Mouse (Mus musculus) cerebellum, postnatal 4 days (tissue): Measurements from ENCODE around the gene Nrxn1.

Experiments used
- DNase-seq, 2 experiments: peaks; one replicate each; pipeline ENCODE4 v3.0.0; 2022; ENCODE audit warnings: low spot score in 2 of 2, mixed read lengths in 1 of 2

Nrxn1 gene

GRCm38 (mm10) chr17:90088314-90088650 is 1004.6 kb downstream of the Nrxn1 start:
- peak; percentile 73 to 90 for DNase-seq

- DNase-seq: no peak
Observed at GRCm38 (mm10) chr17:90087616-90088313, 1005.1 kb downstream of the Nrxn1 start.

- DNase-seq: peak; percentile 22 to 77
Observed at GRCm38 (mm10) chr17:90086826-90087225, 1006.0 kb downstream of the Nrxn1 start.

- DNase-seq: no peak
Observed at GRCm38 (mm10) chr17:90079003-90079402, 1013.9 kb downstream of the Nrxn1 start.

GRCm38 (mm10) chr17:90078488-90078887 is 1014.4 kb downstream of the Nrxn1 start:
- no peak for DNase-seq

- DNase-seq: no peak
Observed at GRCm38 (mm10) chr17:90062866-90063265, 1030.0 kb downstream of the Nrxn1 start.

GRCm38 (mm10) chr17:90060872-90061271 is 1032.0 kb downstream of the Nrxn1 start:
- peak in 1 of 2 experiments; percentile 45 for DNase-seq

GRCm38 (mm10) chr17:90060168-90060567 is 1032.7 kb downstream of the Nrxn1 start:
- no peak for DNase-seq

GRCm38 (mm10) chr17:90059320-90060111 is 1033.4 kb downstream of the Nrxn1 start:
- DNase-seq: no peak

GRCm38 (mm10) chr17:90054312-90054711 is 1038.6 kb downstream of the Nrxn1 start:
- DNase-seq: peak in 1 of 2 experiments; percentile 61

- no peak for DNase-seq
Observed at GRCm38 (mm10) chr17:90039316-90039715, 1053.6 kb downstream of the Nrxn1 start.

GRCm38 (mm10) chr17:90032416-90032815 is 1060.5 kb downstream of the Nrxn1 start:
- no peak for DNase-seq

- no peak for DNase-seq
Observed at GRCm38 (mm10) chr17:90016636-90017035, 1076.2 kb downstream of the Nrxn1 start.

GRCm38 (mm10) chr17:90011761-90012160 is 1081.1 kb downstream of the Nrxn1 start:
- DNase-seq: no peak

- DNase-seq: peak in 1 of 2 experiments; percentile 66
Observed at GRCm38 (mm10) chr17:90007438-90008109, 1085.3 kb downstream of the Nrxn1 start.

GRCm38 (mm10) chr17:89990651-89991050 is 1102.2 kb downstream of the Nrxn1 start:
- DNase-seq: no peak
